In genomic region chr2:91154091-91154490, GRCm38 (mm10) we compare ENCODE assay signal across 26 mouse cellular contexts. TPM values are rescaled to one million over a fixed set of nuclear protein-coding genes. Genes with fewer than 3 reads are reported as not detected.
A peak's percentile ranks its signal among the peaks of the same experiment; 100 is the strongest.
DNase-seq lines count a peak whose midpoint lies in the region; ATAC-seq lines count a peak whose summit lies in the region.
"Had no signal": no experiment of that assay in that cellular context is flagged by ENCODE, and none has a peak within 500 bp of the region (broad histone marks: within the 10 kb centered on the region; RNA-seq: fewer than 3 reads in every experiment).

No protein-coding gene starts in this region.

- peak; percentile 76 to 89 for DNase-seq in adrenal gland, adult (ENCODE audit: inconsistent age in 2 of 2, low spot score in 1 of 2)
- no peak for DNase-seq in adrenal gland, postnatal 4 days (ENCODE audit: low spot score in 2 of 2)
- peak; percentile 49 for DNase-seq in adipocyte (ENCODE audit: low spot score)
- peak; percentile 75 for DNase-seq in adrenal gland, postnatal 10 days
- peak; percentile 85 to 86 for DNase-seq in adrenal gland, postnatal 36 days
- DNase-seq: cerebellum, adult 11-12 months; cerebellum, adult 8-10 months; cerebellum, postnatal 14 days; gastrocnemius, postnatal 10 days; gastrocnemius, postnatal 36 days; heart, adult 2 months; heart, postnatal 14 days; heart, postnatal 4 days had no signal

- H3K27me3 ChIP-seq in heart, embryonic 11.5 days (ENCODE audit: control insufficient read depth, insufficient read depth, low read length): no peaks in the 10 kb centered on the region
- no peaks in the 10 kb centered on the region for H3K27me3 ChIP-seq in heart, embryonic 12.5 days (replicated peaks)
- H3K27me3 ChIP-seq: forebrain, embryonic 13.5 days; heart, embryonic 13.5 days had no signal

- 94% methylated on average over 3 of the region's 3 CpGs for WGBS in heart, embryonic 11.5 days (ENCODE audit: insufficient replicate concordance)
- 88% methylated on average over 3 of the region's 3 CpGs for WGBS in heart, embryonic 12.5 days

- H3K36me3 ChIP-seq in heart, embryonic 11.5 days (ENCODE audit: control insufficient read depth, insufficient read depth, low read length): no peaks in the 10 kb centered on the region
- H3K36me3 ChIP-seq in heart, embryonic 12.5 days: peaks cover 3% of the 10 kb centered on the region; the same call in 1 of the 2 replicates

- H3K4me1 ChIP-seq in heart, embryonic 11.5 days (ENCODE audit: control insufficient read depth, insufficient read depth, low read length): no peaks in the 10 kb centered on the region
- 0 out of 2 replicates have a peak, but pooled peaks cover 3% of the 10 kb centered on the region for H3K4me1 ChIP-seq in heart, embryonic 12.5 days (replicated peaks)
- H3K4me1 ChIP-seq: forebrain, embryonic 10.5 days; forebrain, embryonic 13.5 days; heart, embryonic 13.5 days had no signal

- ATAC-seq in heart, embryonic 11.5 days (replicated peaks; ENCODE audit: insufficient number of reproducible peaks, low FRiP score, low TSS enrichment): no peak
- no peak for ATAC-seq in heart, embryonic 12.5 days (ENCODE audit: insufficient number of reproducible peaks, low FRiP score)
- ATAC-seq: activated CD4-positive, CD25-positive, alpha-beta regulatory T cell, adult 4 months; forebrain, embryonic 13.5 days; forebrain, embryonic 16.5 days; hindbrain, postnatal 0 days; inflammation-experienced regulatory T-cells, adult 6 months; intestine, embryonic 16.5 days had no signal

- H3K4me3 ChIP-seq in heart, embryonic 11.5 days (ENCODE audit: low read depth, low read length): no peak overlapping the region
- no peak overlapping the region for H3K4me3 ChIP-seq in heart, embryonic 12.5 days
- H3K4me3 ChIP-seq: forebrain, embryonic 10.5 days; forebrain, embryonic 13.5 days; heart, adult 2 months; heart, embryonic 13.5 days had no signal

- no peaks in the 10 kb centered on the region for H3K9me3 ChIP-seq in heart, embryonic 11.5 days (replicated peaks; ENCODE audit: control insufficient read depth, low read length)
- H3K9me3 ChIP-seq in heart, embryonic 12.5 days (replicated peaks): no peaks in the 10 kb centered on the region
- H3K9me3 ChIP-seq: forebrain, embryonic 10.5 days; forebrain, embryonic 13.5 days; heart, embryonic 13.5 days had no signal

- H3K4me2 ChIP-seq in heart, embryonic 11.5 days: no peak overlapping the region
- no peak overlapping the region for H3K4me2 ChIP-seq in heart, embryonic 12.5 days
- H3K4me2 ChIP-seq: forebrain, embryonic 13.5 days; heart, embryonic 13.5 days; hindbrain, embryonic 14.5 days had no signal

- H3K9ac ChIP-seq in heart, embryonic 11.5 days (ENCODE audit: low read depth, low read length): no peak overlapping the region
- H3K9ac ChIP-seq in heart, embryonic 12.5 days: no peak overlapping the region
- H3K9ac ChIP-seq: forebrain, embryonic 13.5 days; heart, embryonic 13.5 days; hindbrain, embryonic 14.5 days had no signal

- H3K27ac ChIP-seq in heart, embryonic 11.5 days (ENCODE audit: low read depth, low read length): no peak overlapping the region
- no peak overlapping the region for H3K27ac ChIP-seq in heart, embryonic 12.5 days (ENCODE audit: poor library complexity, severe bottlenecking)
- H3K27ac ChIP-seq: forebrain, embryonic 10.5 days; forebrain, embryonic 13.5 days; heart, adult 2 months; heart, embryonic 13.5 days; hindbrain, embryonic 14.5 days; hindbrain, postnatal 0 days had no signal

RNA-seq across cellular contexts. Expression of gene Madd, which starts 29.5 kb away (rescaled TPM):
- total RNA-seq in adrenal gland, postnatal 4 days (2021): 10 to 100 TPM; 27.4 to 31.8 TPM
- 10 to 100 TPM; 17.0 to 22.5 TPM for total RNA-seq in adrenal gland, postnatal 10 days (2021)
- total RNA-seq in adrenal gland, postnatal 36 days (2021): 10 to 100 TPM; 18.4 to 26.1 TPM
- polyA plus RNA-seq in heart, embryonic 11.5 days (2014; fragmentation: Nextera tagmentation; extraction: Ambion mirVana): 5.0 and 6.8 TPM in 2 replicates
- polyA plus RNA-seq in heart, embryonic 12.5 days (2016; fragmentation: Nextera tagmentation; extraction: Ambion mirVana): 6.5 and 7.7 TPM in 2 replicates

RNA-seq across cellular contexts. Expression of gene Mybpc3, which starts 36.1 kb away (rescaled TPM):
- total RNA-seq in adrenal gland, postnatal 4 days (2021): under 1 TPM in 1 of 2 experiments, not detected in 1; 0.17 TPM
- under 1 TPM; 0.09 TPM for total RNA-seq in adrenal gland, postnatal 10 days (2021)
- total RNA-seq in adrenal gland, postnatal 36 days (2021): not detected
- 470 and 665 TPM in 2 replicates for polyA plus RNA-seq in heart, embryonic 11.5 days (2014; fragmentation: Nextera tagmentation; extraction: Ambion mirVana)
- polyA plus RNA-seq in heart, embryonic 12.5 days (2016; fragmentation: Nextera tagmentation; extraction: Ambion mirVana): 1,039 and 1,047 TPM in 2 replicates
- total RNA-seq: gastrocnemius, adult 18-20 months; gastrocnemius, postnatal 36 days had no signal
- polyA plus RNA-seq: activated CD4-positive, CD25-positive, alpha-beta regulatory T cell, adult 4 months; forebrain, embryonic 10.5 days; forebrain, embryonic 13.5 days; forebrain, embryonic 16.5 days; hindbrain, embryonic 11.5 days; hindbrain, embryonic 14.5 days; inflammation-experienced regulatory T-cells, adult 6 months; intestine, embryonic 16.5 days had no signal

RNA-seq across cellular contexts. Expression of gene Nr1h3, which starts 48.5 kb away (rescaled TPM):
- 10 to 100 TPM; 10.3 to 11.5 TPM for total RNA-seq in adrenal gland, postnatal 4 days (2021)
- total RNA-seq in adrenal gland, postnatal 10 days (2021): 10 to 100 TPM; 33.6 to 39.7 TPM
- 10 to 100 TPM; 26.2 to 34.3 TPM for total RNA-seq in adrenal gland, postnatal 36 days (2021)
- 2.5 and 2.8 TPM in 2 replicates for polyA plus RNA-seq in heart, embryonic 11.5 days (2014; fragmentation: Nextera tagmentation; extraction: Ambion mirVana)
- 1.2 and 2.5 TPM in 2 replicates for polyA plus RNA-seq in heart, embryonic 12.5 days (2016; fragmentation: Nextera tagmentation; extraction: Ambion mirVana)

RNA-seq across cellular contexts. Expression of gene Acp2, which starts 48.6 kb away (rescaled TPM):
- total RNA-seq in adrenal gland, postnatal 4 days (2021): 10 to 100 TPM; 47.3 TPM
- 10 to 100 TPM; 30.0 to 37.0 TPM for total RNA-seq in adrenal gland, postnatal 10 days (2021)
- 10 to 100 TPM; 47.8 to 47.9 TPM for total RNA-seq in adrenal gland, postnatal 36 days (2021)
- 19.0 and 20.3 TPM in 2 replicates for polyA plus RNA-seq in heart, embryonic 11.5 days (2014; fragmentation: Nextera tagmentation; extraction: Ambion mirVana)
- polyA plus RNA-seq in heart, embryonic 12.5 days (2016; fragmentation: Nextera tagmentation; extraction: Ambion mirVana): 18.2 and 22.3 TPM in 2 replicates

Comparison
In these comparisons a context has a peak if more than half of its experiments do, and no peak if none do; other contexts are left out.
1. DNase-seq: peak in adrenal gland, adult (2 of 2), adipocyte (single experiment), adrenal gland, postnatal 10 days (single experiment) and adrenal gland, postnatal 36 days (2 of 2); none in adrenal gland, postnatal 4 days (0 of 2).